Mouse (Mus musculus) forebrain, embryonic 16.5 days (tissue): ENCODE measurements around the gene Lrpprc. TPM values are rescaled to one million over a fixed set of nuclear protein-coding genes. Genes with fewer than 3 reads are reported as not detected.
A peak's percentile ranks its signal among the peaks of the same experiment; 100 is the strongest.

Source experiments
- ATAC-seq: fragments of 200-750 bp; cut with Nextera tagmentation; 2 replicates; pipeline ENCODE4 v1.8.0; 2017; ENCODE audit warnings: mild to moderate bottlenecking, moderate library complexity
- H3K27ac ChIP-seq: fragments of 300-500 bp; sonication (generic); 2 replicates; pipeline ENCODE4 v1.5.1; 2014; ENCODE audit warnings: low read length, control low read depth
- H3K27me3 ChIP-seq: fragments of 300-500 bp; sonication (generic); replicated peaks from 2 replicates; pipeline ENCODE4 v1.6.1; 2014; ENCODE audit warnings: low read length; ENCODE audit not compliant: control insufficient read depth, insufficient read depth
- H3K36me3 ChIP-seq: fragments of 300-500 bp; sonication (generic); 2 replicates; pipeline ENCODE4 v1.6.1; 2014; ENCODE audit not compliant: control insufficient read depth, insufficient read depth
- H3K4me1 ChIP-seq: fragments of 300-500 bp; sonication (generic); replicated peaks from 2 replicates; pipeline ENCODE4 v1.6.1; 2014; ENCODE audit warnings: low read length; ENCODE audit not compliant: control insufficient read depth, insufficient read depth
- H3K4me2 ChIP-seq: fragments of 300-500 bp; sonication (generic); 2 replicates; pipeline ENCODE4 v1.6.1; 2014; ENCODE audit warnings: mild to moderate bottlenecking, low read length, control low read depth
- H3K4me3 ChIP-seq: fragments of 300-500 bp; sonication (generic); replicated peaks from 2 replicates; pipeline ENCODE4 v1.5.1; 2014; ENCODE audit warnings: mild to moderate bottlenecking, low read length, control low read depth
- H3K9ac ChIP-seq: fragments of 300-500 bp; sonication (generic); replicated peaks from 2 replicates; pipeline ENCODE4 v1.6.1; 2014; ENCODE audit warnings: low read depth, low read length, control low read depth
- H3K9me3 ChIP-seq: fragments of 300-500 bp; sonication (generic); 2 replicates; pipeline ENCODE4 v1.6.1; 2016; ENCODE audit warnings: low read length; ENCODE audit not compliant: control insufficient read depth
- WGBS: fragments of 180-500 bp; shearing (Covaris S2); extraction: QIAGEN DNeasy Blood & Tissue Kit; methylation state at CpG from one replicate; pipeline ENCODE4 v1.1.7; 2014; 5-methylcytosine and 5-hydroxymethylcytosine counted together
- polyA plus RNA-seq: library from polyadenylated mRNA; unstranded; fragments of >200 nt; fragmentation: Nextera tagmentation; extraction: Ambion mirVana; gene quantifications from 2 replicates; pipeline ENCODE4 v1.2.1, GENCODE M21; 2015

Lrpprc gene
- polyA plus RNA-seq, 1 experiment from 2014 or later = 46.8 TPM

GRCm38 (mm10) chr17:84714930-84715329, 75.7 kb downstream of the Lrpprc start:
- 43% methylated on average over 4 of the region's 4 CpGs for WGBS
- peaks cover 2% of the 10 kb centered on the region; the same call in 1 of the 2 replicates for H3K36me3 ChIP-seq
- H3K4me1 ChIP-seq = peaks cover 19% of the 10 kb centered on the region
- H3K9me3 ChIP-seq = no peaks in the 10 kb centered on the region
- no peak overlapping the region for H3K4me3 ChIP-seq
- no peaks in the 10 kb centered on the region for H3K27me3 ChIP-seq
- ATAC-seq = no peak
- no peak overlapping the region for H3K4me2 ChIP-seq
- H3K9ac ChIP-seq = no peak overlapping the region
- peak overlapping the region; percentile 20; the same call in 1 of the 2 replicates for H3K27ac ChIP-seq

- Histone ChIP-seq H3K4me3 (no peak overlapping the region), H3K9me3 (no peaks in the 10 kb centered on the region), H3K36me3 (peaks cover 2% of the 10 kb centered on the region; the same call in 1 of the 2 replicates), H3K4me2 (peak overlapping the region; percentile 13; the same call in 1 of the 2 replicates), H3K4me1 (peaks cover 31% of the 10 kb centered on the region), H3K27me3 (no peaks in the 10 kb centered on the region), H3K27ac (peak overlapping the region; percentile 47), H3K9ac (no peak overlapping the region; the same call in 1 of the 2 replicates)
- 32% methylated on average over 18 of the region's 18 CpGs for WGBS
- no peak for ATAC-seq
Observed at GRCm38 (mm10) chr17:84713563-84714164, 76.9 kb downstream of the Lrpprc start.

- ATAC-seq = peak; percentile 74
- H3K9ac ChIP-seq = no peak overlapping the region; the same call in 1 of the 2 replicates
- H3K27ac ChIP-seq = peak overlapping the region; percentile 61
- 7% methylated on average over 17 of the region's 17 CpGs for WGBS
- no peaks in the 10 kb centered on the region for H3K9me3 ChIP-seq
- peak overlapping the region; percentile 31 for H3K4me2 ChIP-seq
- H3K27me3 ChIP-seq = no peaks in the 10 kb centered on the region
- H3K4me3 ChIP-seq = no peak overlapping the region
- peaks cover 26% of the 10 kb centered on the region for H3K4me1 ChIP-seq
- H3K36me3 ChIP-seq = peaks cover 2% of the 10 kb centered on the region; the same call in 1 of the 2 replicates
Observed at GRCm38 (mm10) chr17:84709403-84709851, 81.2 kb downstream of the Lrpprc start.

- H3K27ac ChIP-seq = peak overlapping the region; percentile 61
- H3K27me3 ChIP-seq = no peaks in the 10 kb centered on the region
- H3K9me3 ChIP-seq = no peaks in the 10 kb centered on the region
- WGBS = 63% methylated on average over 7 of the region's 7 CpGs
- no peak overlapping the region for H3K9ac ChIP-seq
- H3K4me1 ChIP-seq = peaks cover 23% of the 10 kb centered on the region
- H3K4me2 ChIP-seq = no peak overlapping the region
- H3K4me3 ChIP-seq = no peak overlapping the region
- peak; percentile 13; the same call in 1 of the 2 replicates for ATAC-seq
- H3K36me3 ChIP-seq = peaks cover 2% of the 10 kb centered on the region; the same call in 1 of the 2 replicates
Observed at GRCm38 (mm10) chr17:84708818-84709217, 81.8 kb downstream of the Lrpprc start.

- no peak for ATAC-seq
- Histone ChIP-seq H3K9me3 (no peaks in the 10 kb centered on the region), H3K9ac (no peak overlapping the region), H3K4me2 (no peak overlapping the region), H3K36me3 (peaks cover 2% of the 10 kb centered on the region; the same call in 1 of the 2 replicates), H3K27ac (no peak overlapping the region), H3K27me3 (no peaks in the 10 kb centered on the region), H3K4me1 (peaks cover 19% of the 10 kb centered on the region), H3K4me3 (no peak overlapping the region)
- WGBS = 66% methylated on average over 4 of the region's 4 CpGs
Observed at GRCm38 (mm10) chr17:84707407-84707806, 83.2 kb downstream of the Lrpprc start.

- Histone ChIP-seq H3K27me3 (0 out of 2 replicates have a peak, but pooled peaks cover 3% of the 10 kb centered on the region), H3K9me3 (no peaks in the 10 kb centered on the region), H3K4me3 (no peak overlapping the region), H3K4me1 (no peaks in the 10 kb centered on the region), H3K27ac (no peak overlapping the region), H3K36me3 (no peaks in the 10 kb centered on the region), H3K4me2 (no peak overlapping the region), H3K9ac (no peak overlapping the region)
- peak; percentile 57 for ATAC-seq
- WGBS = 22% methylated on average over 5 of the region's 5 CpGs
Observed at GRCm38 (mm10) chr17:84698727-84699126, 91.9 kb downstream of the Lrpprc start.

- Histone ChIP-seq H3K4me2 (no peak overlapping the region), H3K4me1 (no peaks in the 10 kb centered on the region), H3K36me3 (no peaks in the 10 kb centered on the region), H3K4me3 (no peak overlapping the region), H3K27ac (no peak overlapping the region), H3K9me3 (no peaks in the 10 kb centered on the region), H3K27me3 (0 out of 2 replicates have a peak, but pooled peaks cover 3% of the 10 kb centered on the region), H3K9ac (no peak overlapping the region)
- 82% methylated on average over 6 of the region's 6 CpGs for WGBS
- ATAC-seq = no peak
Observed at GRCm38 (mm10) chr17:84696537-84696936, 94.1 kb downstream of the Lrpprc start.

GRCm38 (mm10) chr17:84693741-84694140, 96.8 kb downstream of the Lrpprc start:
- 0 out of 2 replicates have a peak, but pooled peaks cover 3% of the 10 kb centered on the region for H3K27me3 ChIP-seq
- H3K4me3 ChIP-seq = no peak overlapping the region
- 79% methylated on average over 2 of the region's 2 CpGs for WGBS
- no peaks in the 10 kb centered on the region for H3K4me1 ChIP-seq
- ATAC-seq = no peak
- no peak overlapping the region for H3K27ac ChIP-seq
- no peak overlapping the region for H3K4me2 ChIP-seq
- no peak overlapping the region for H3K9ac ChIP-seq
- H3K36me3 ChIP-seq = no peaks in the 10 kb centered on the region
- H3K9me3 ChIP-seq = no peaks in the 10 kb centered on the region

- WGBS = 88% methylated on average over 5 of the region's 5 CpGs
- no peak for ATAC-seq
- H3K9ac ChIP-seq = no peak overlapping the region
- H3K36me3 ChIP-seq = no peaks in the 10 kb centered on the region
- H3K27ac ChIP-seq = no peak overlapping the region
- no peaks in the 10 kb centered on the region for H3K27me3 ChIP-seq
- no peaks in the 10 kb centered on the region for H3K4me1 ChIP-seq
- no peak overlapping the region for H3K4me2 ChIP-seq
- no peak overlapping the region for H3K4me3 ChIP-seq
- H3K9me3 ChIP-seq = no peaks in the 10 kb centered on the region
Observed at GRCm38 (mm10) chr17:84690111-84690510, 100.5 kb downstream of the Lrpprc start.
